Mouse (Mus musculus) gonadal fat pad, adult 2 months (tissue): ENCODE data around the gene Pask. TPM values are rescaled to one million over a fixed set of nuclear protein-coding genes. Genes with fewer than 3 reads are reported as not detected.
"Not testable (repeated sequence)": the region's sequence is repeated elsewhere in the genome, so short reads cannot be mapped to it uniquely, and the experiment has no call there.

Experiments used
- DNase-seq: peaks from one replicate; pipeline ENCODE4 v3.0.0-alpha.2; 2012; ENCODE audit warnings: low read depth
- polyA plus RNA-seq: library from polyadenylated mRNA; depleted of rRNA; stranded (reverse); fragments of >200 nt; gene quantifications from 2 replicates; pipeline ENCODE4 v1.2.3, GENCODE M21; 2012; rRNA removed

The Pask gene
- 3.0 and 3.2 TPM in 2 replicates for polyA plus RNA-seq

DNA sequence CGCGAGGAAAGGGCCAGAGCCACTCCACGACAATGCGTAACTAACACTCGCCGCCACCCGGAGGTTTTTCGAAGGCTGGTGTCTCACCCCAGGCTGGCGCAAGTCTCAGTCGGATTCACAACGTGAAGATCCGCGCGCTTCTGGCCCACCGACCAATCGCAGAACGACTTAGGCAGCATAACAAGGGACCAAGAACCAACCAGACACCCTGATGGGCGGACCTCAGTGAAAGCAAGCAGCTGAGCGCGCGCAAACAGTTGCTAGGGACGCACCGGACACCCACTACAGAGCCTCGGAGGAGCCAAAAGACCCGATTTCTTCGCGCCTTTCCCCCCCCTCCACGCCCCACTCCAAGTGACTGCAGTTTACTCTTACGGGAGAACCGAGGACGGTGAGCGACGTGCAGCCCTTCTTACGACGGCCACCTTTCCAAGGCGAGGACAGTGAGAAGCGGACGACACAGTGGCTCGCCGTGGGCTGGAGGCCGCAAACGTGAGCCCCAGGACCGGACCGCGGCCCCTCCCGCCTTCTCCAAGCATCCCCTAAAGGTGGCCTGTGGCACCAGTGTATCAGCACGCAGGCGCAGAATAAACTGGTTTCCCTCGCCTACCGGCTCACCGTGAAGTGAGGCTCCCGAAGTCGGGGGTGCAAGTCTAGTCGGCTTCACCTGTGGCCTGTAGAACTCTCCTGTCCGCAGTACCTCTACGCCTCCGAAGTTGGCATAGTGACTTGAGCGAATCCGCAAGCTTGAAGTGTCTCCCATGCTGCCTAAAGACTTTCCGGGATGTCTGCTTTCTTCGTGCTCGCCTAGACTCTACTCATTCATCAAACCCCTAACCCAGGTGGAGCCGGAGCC is at the start of gene Pask, which contains the start of gene Ppp1r7:
TSS of gene Pask (minus strand) at position 835 of the 856 bp plus-strand sequence.
TSS of gene Ppp1r7 (plus strand) at position 207 of the 856 bp plus-strand sequence.
- DNase-seq = peak; percentile 76

DNA sequence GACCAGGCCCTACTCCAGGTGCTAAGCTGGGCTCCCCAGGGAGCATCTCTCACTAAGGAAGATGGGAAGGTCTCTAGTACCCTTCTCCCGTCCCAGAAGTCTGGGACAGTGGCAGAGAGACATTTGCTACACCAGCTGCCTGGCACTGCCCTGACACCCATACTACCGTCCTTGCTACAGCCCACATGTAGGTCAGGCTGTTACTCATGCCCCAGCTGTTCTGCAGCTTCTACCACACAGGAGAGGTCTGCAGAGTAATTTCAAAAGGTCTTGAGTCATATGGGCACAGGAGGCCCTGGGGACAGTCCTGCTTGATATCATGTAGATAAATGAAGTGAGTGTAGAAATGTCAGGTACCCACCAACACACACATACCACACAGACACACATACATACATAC is 45.6 kb upstream of the Pask start:
- no peak for DNase-seq

DNA sequence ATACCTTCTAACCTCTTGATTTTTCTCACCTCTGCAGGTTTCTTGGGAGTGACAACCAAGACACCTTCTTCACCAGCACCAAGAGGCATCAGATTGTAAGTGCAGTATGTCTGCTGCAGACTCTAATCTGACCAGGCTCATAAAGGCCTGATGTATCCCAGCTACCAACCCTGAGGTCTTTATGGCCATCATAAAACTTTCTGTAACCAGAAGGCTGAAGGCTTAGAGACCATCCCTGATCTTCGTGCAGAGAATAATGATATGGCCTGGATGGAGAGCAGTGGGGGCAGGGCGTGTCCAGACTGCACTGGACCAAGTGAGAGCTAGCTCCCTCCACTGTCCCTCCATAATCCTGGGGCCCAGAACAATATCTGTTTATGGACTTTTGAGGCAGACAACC is 43.9 kb upstream of the Pask start:
- no peak for DNase-seq

DNA sequence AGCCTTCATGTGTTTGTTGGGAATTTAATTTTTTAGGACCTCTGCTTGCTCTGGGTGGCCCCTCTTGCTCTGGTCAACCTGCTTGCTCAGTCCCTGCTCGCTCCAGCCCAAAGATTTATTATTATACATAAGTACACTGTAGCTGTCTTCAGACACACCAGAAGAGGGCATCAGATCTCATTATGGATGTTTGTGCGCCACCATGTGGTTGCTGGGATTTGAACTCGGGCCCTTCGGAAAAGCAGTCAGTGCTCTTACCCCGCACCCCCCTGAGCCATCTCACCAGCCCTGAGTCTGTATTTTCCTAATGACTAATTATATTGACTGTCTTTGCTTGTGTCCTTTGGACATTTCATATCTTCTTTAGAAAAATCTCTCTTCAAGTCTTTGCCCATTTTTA is 35.8 kb upstream of the Pask start:
- DNase-seq = no peak

DNA sequence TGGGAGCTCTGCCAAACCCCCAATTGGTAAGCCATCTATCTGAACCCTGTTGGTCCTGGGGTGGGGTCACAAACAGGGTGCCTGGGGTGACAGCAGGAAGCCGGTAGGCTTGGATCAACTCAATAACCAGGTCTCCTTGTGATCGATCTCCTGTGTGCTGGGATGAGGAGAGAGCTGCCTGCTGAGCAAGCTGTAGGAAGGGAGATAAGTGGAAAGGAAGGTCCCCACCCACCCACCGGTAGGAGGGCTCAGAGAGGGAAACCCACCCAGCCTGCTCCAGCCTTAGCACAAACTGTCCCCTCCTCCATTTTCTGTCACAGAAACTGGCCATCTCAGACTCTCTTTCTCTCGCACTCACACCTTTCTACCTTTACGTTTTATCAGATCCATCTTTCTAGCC is 34.0 kb upstream of the Pask start:
- DNase-seq = no peak

DNA sequence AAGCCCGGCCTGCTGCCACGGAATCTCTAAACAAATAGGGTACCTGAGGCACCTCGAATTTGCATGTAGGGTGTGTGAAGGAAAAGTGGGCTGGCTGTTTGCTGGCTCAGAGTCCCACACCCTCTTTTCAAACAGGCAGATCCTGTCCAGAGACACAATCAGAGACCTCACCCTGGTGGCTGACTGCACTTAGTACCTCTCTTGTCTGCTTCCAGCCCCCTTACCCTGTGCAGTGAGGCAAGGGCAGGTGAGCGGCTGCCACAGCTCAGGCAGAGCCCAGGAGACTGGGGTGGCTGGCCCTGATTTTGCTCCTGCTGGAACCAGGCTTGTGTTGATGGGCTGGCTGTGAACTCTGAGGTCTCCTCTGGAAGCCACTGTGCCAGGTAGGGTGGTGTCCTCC is 30.4 kb upstream of the Pask start, which contains the start of gene Ano7:
TSS of gene Ano7 (plus strand) at position 266 of the 400 bp plus-strand sequence.
- no peak for DNase-seq

DNA sequence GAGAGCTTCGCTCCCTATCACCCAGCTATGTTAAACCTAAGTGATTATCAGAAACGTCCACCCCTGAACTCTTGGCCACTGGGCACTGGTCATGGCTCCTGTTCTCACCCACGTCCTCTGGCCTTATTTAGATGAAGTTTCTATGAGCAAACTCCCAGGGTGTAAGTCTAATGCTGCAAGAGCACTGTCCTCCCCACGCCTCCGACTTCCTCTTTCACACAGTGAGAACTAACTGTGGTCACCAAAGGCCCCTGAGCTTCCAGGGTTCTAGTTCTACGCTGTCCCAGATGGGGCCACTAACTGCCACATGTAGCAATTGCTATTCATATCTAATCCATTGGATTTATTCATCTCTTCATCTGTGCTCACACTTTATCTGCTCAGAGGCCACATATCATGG is 22.4 kb upstream of the Pask start:
- no peak for DNase-seq

DNA sequence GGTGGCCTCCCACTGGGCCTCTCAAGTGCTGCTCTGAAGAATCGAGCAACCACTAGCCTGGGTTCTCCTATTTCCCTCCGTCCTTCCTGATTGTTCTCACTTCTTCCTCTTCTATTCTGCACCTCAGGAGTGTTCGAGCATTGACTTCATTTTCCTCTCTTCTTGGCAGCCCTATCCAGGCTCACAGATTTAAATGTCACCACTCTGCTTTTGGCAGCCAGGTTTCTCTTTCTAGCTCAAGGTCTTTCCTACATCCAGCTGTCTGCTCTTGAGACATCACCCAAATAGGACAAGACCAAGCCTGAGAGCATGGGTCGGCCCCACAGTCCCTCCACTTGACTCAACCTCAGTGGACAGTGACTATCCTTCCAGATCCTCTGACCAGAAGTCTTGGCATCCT is 19.4 kb upstream of the Pask start:
- DNase-seq = no peak

DNA sequence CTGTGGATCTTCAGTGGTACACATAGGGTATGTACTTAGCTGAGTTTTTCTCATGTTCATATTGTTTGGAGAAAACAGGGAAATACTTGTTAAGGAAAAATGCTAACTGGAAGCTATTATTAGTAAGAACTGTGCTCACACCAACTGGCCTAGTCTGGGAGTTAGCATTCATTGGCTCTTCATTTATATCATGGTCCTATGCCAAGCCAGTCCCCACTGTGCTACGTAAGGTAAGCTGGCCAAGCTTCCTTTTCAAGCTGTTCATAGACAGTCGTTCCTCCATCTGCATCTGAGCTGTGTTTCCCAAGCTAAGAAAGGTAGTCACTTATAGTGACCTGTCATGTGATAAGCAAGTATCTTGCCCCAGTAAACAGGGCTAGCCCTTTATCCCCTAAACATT is 9.4 kb upstream of the Pask start:
- no peak for DNase-seq

DNA sequence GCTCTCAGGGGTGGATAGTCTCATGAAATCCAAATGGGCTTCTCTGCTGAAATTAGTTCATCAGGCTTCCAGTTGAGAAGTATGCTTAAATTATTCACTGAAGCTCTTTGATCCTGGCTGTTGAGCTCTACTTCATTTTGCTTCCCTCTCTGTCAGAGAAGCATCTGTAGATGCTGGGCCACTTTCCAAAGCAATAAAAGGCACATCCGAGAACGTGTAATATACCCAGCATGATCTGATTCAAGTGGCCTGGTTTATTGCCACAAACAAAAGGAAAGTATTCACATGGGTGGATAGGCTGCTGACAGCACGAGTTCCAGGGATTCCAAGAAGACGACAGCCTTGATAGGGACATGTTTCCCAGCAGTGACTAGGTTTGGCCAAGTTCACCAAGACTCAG is 6.4 kb upstream of the Pask start:
- DNase-seq = no peak

DNA sequence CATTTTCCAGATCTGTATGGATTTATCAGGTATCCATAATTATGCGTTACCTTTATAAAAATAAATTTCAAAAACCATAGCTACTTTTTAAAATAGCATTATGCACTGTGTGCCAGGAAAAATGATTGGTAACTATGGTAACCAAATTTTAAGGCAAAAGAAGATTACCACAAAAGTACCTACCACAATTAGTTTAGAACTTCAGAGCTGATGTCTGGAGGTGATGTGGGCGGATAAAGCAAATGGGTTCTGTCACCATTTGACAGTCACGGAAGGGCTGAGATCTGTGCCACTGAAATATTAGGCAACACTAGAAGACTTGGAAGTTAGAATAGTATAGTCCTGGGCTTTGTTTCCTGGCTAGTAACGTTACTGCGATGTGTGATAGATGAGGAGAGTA is 3.9 kb upstream of the Pask start:
- DNase-seq = no peak

DNA sequence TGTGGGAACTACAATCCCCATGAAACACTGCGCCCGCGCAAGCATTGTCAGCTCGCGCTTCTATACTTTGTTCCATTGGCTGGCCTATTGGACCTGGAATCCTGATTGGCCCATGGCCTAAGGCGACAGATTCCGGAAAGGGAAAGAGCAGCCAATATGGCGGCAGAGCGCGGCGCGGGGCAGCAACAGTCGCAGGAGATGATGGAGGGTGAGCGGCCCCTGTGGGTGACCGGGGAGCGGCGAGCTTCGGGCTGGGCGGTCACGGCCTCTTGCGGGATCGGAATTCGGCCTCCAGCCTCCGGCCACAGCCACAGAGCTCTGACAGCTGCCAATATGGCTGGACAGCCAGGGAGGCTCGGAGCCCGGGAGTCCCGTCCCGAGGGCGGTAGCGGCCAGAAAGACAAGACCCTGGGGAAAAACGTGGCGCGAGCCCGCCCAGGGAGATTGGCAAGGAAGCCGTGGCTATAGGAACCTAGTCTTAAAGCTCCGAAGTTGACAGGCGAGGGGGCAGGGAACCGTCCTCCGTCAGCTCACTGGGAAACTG is 294 bp upstream of the Pask start:
- peak; percentile 69 for DNase-seq

DNA sequence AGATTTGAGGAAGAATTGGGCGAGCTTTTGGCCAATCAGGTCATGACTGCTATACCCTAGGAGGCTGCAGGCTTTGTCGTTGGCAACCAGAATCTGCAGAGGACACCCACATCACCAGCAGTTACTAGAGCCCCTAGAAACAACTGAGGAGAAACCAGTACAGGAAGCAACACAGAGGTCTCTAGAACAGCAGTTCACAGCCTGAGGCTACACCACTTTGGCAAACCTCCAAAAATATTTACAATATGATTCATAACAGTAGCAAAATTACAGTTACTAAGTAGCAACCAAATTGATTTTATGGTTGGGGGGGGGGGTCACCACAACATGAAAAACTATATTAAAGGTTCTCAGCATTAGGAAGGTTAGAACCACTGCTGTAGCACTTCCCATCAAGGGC is 8.7 kb downstream of the Pask start:
- no peak for DNase-seq

DNA sequence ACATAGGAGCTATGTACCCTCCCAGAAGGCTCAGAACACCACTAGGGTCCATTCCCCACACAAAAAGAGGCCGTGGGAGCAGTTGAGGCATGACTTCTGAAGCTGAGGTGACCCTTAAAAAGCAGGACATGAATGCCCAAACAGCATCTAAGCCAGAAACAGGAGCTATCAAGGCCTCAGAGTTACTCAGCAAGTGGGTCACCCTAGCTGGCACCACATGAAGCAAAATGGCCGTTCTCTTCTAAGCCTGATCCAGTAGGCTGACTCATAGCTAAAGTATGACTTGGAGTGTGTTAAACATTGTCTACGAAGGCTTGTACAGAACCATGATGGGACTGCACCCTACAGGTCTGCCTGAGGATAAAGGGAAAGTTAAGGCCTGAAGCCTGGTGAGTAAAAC is 16.8 kb downstream of the Pask start:
- DNase-seq = no peak

DNA sequence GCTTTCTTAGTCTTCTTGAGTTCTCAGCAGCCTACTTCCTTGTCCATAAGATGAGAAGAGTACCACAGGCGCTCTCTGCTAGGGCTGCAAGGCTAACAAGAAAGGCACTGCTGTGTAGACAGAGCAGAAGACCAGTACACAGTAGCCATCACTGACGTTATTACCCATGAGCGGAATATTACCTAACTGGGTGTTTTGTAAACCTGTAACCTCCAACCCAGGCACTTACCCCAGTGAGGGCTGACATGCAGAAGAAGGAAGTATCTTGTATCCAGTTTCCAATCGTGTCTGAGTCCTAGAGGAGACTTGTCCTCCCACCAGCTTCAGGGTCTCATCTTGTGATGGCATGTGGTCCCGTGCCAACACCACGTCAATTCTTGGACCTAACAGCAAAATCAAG is 19.3 kb downstream of the Pask start:
- no peak for DNase-seq

DNA sequence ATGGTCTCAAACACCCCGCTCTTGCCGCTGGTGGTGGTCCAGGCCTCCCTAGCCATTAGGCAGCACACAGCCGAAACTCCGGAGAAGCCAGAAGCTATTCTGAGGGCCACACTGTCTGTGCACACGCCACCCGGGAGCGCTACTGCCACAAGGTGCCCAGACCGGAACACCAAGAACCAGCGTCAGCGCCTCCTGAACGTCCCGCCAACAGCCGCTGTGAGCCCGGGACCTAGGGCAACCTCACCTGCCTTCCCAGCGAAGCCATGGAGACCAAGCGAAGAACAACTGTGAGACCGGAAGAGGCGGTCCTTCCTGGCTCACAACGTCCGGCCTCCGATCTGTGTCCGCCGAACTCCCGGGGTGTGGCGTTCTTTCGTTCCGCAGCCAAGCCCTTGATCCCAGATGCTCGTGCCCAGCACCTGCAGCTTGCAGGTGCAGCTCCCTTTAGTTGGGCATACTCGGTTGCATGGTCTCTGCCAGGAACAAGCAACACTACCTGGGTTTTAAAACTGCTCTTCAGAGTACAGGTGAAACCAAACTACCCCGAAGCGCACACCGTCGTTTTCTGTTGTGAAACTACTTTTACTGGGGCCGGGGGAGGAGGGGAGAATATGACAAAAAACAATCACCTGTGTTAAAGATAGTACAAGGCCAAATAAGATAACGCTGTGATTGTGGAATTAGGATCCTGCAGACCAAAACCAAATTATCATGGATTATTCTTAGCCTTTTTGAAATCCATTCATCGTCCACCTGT is 37.5 kb downstream of the Pask start, which contains the start of gene Mterf4:
TSS of gene Mterf4 (minus strand) at position 335 of the 757 bp plus-strand sequence.
- DNase-seq = peak; percentile 34

DNA sequence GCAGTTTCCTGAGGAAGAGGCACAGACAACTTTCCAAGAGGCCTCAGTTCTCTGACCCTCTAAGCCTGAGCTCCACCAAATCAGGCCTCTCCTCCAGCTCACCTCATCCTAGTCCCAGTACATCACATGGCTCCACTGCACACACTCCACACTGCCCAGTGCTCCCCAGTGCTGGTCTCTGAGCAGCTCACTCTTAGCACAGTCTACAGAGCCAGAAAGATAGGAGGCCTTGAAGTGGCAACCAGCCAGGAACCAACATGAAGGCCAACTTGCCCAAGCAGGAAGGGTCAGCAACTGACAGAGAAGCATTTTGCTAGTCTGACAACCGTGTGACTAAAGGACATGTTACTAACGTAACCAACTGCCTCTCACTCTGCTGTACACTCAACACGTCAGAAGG is 42.7 kb downstream of the Pask start:
- DNase-seq = no peak

DNA sequence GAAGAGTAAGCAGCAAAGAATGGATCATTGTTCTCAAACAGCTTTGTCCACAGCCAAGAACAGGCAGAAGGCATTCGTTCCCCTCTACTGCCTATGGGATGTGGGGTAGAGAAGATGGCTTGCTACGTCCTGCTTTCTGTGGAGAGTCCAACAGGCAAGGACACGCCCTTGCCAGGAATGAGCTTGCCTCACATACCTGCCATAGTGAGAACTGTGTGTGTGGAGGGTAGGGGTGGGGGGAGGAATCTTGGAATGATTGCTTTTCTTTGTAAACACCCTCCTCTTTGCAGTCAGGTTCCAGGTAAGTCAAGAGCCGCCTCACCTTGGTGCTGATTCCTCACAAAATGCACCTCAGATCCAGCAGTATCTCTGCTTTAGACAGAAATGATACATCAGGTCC is 43.5 kb downstream of the Pask start:
- DNase-seq = no peak

DNA sequence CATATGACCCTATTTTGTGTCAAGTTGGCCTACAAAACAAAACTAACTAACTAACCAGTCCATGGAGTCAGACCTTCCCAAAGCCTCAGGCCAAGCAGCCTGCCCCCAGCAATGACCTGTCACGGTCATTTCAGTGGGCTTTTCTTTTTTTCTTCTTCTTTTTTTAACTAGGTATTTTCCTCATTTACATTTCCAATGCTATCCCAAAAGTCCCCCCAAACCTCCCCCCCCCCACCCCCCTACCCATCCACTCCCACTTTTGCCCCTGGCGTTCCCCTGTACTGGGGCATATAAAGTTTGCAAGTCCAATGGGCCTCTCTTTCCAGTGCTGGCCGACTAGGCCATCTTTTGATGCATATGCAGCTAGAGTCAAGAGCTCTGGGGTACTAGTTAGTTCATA is 48.8 kb downstream of the Pask start:
- DNase-seq = not testable (repeated sequence)

DNA sequence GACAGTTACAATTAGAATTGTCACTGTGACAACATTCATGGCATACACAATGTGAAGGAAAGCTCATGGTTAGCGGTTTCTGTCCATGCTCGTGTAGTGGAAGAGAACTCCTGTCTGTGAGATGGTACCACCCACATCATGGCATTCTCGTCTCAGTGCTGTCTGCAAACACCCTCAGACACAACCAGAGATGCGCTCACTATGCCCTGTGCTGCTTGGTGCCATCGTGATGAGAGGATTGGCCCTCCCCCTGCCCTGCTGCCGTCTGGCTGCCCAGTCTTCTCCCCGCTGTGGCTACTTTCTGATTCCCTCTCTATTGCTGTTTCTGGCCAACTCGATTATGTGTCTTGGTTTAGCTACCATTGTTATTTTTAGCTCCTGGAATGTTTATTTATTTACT is 51.3 kb downstream of the Pask start:
- no peak for DNase-seq

DNA sequence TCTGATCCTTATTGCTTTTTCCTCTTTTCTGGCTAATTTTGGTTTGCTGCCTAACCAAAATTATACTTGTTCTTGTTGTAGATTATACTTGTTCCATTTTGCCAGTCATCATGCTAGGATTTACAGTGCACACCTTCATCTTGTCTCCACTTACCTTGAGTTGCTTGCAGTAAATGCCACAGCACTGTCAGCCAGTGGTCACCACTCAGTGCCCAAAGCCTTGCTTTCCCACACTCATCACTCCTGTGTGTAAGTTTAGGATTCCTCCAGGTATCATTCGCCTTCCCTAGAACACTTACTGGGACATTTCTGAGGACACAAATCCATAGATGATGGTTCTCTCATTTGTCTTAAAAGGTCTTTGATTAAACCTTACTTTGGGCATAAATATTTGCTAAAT is 51.7 kb downstream of the Pask start:
- no peak for DNase-seq

DNA sequence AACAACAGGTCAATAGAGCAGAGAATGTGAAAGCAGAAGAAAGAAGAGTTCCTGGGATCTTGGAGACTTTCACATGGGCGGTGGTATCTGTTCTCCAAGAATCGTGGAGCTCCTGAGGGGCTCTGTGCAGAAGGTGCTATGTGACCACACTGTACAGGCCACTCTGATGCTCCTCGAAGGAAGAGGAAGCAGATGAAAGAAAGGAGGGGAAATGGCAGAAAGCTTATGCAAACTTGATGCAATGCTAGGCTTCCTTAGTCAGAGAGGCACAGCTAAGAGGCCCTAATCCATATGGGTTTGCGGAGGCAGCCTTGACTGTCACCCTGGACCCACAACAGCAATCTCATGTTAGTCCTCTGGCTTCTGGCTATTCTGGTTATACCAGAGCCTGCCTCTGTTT is 52.3 kb downstream of the Pask start:
- DNase-seq = no peak
